Mouse (Mus musculus) brain, embryonic 14.5 days (tissue): ENCODE measurements around the gene Tmem35b.

Experiments used
- CTCF ChIP-seq: fragments of 200-500 bp; IDR thresholded peaks from 2 replicates; pipeline ENCODE4 v1.5.1; 2012; ENCODE audit warnings: inconsistent platforms, mild to moderate bottlenecking, moderate library complexity, borderline replicate concordance; ENCODE audit not compliant: insufficient read depth, insufficient read length; ENCODE audit errors: extremely low read depth
- POLR2A ChIP-seq: fragments of 200-500 bp; IDR thresholded peaks from 2 replicates; pipeline ENCODE4 v1.6.1; 2012; ENCODE audit warnings: mild to moderate bottlenecking, inconsistent platforms, borderline replicate concordance; ENCODE audit not compliant: poor library complexity, insufficient read depth, insufficient read length, severe bottlenecking; ENCODE audit errors: extremely low read depth

GRCm38 (mm10) chr4:127178671-127179070 lies 55.2 kb downstream of the Tmem35b start:
- TF ChIP-seq POLR2A (no peak), CTCF (no peak)
